Mouse (Mus musculus) heart, embryonic 11.5 days (tissue): Measurements from ENCODE around the gene Ica1. TPM values are rescaled to one million over a fixed set of nuclear protein-coding genes. Genes with fewer than 3 reads are reported as not detected.
A peak's percentile ranks its signal among the peaks of the same experiment; 100 is the strongest.

ENCODE experiments used
- ATAC-seq: fragments of 200-750 bp; cut with Nextera tagmentation; replicated peaks from 2 replicates; pipeline ENCODE4 v1.8.0; 2017; ENCODE audit warnings: moderate library complexity; ENCODE audit not compliant: insufficient number of reproducible peaks, low FRiP score, low TSS enrichment
- H3K27ac ChIP-seq: fragments of 300-500 bp; sonication (generic); 2 replicates; pipeline ENCODE4 v1.5.1; 2014; ENCODE audit warnings: mild to moderate bottlenecking, low read depth, low read length
- H3K27me3 ChIP-seq: fragments of 300-500 bp; sonication (generic); 2 replicates; pipeline ENCODE4 v1.6.1; 2014; ENCODE audit warnings: mild to moderate bottlenecking, low read length, mixed read lengths; ENCODE audit not compliant: control insufficient read depth, insufficient read depth
- H3K36me3 ChIP-seq: fragments of 300-500 bp; sonication (generic); 2 replicates; pipeline ENCODE4 v1.6.1; 2014; ENCODE audit warnings: mild to moderate bottlenecking, low read length, moderate library complexity, mixed read lengths; ENCODE audit not compliant: control insufficient read depth, insufficient read depth
- H3K4me1 ChIP-seq: fragments of 300-500 bp; sonication (generic); 2 replicates; pipeline ENCODE4 v1.6.1; 2014; ENCODE audit warnings: low read length; ENCODE audit not compliant: control insufficient read depth, insufficient read depth
- H3K4me2 ChIP-seq: fragments of 300-500 bp; sonication (generic); 2 replicates; pipeline ENCODE4 v1.6.1; 2014; ENCODE audit warnings: mild to moderate bottlenecking, moderate library complexity
- H3K4me3 ChIP-seq: fragments of 300-500 bp; sonication (generic); 2 replicates; pipeline ENCODE4 v1.5.1; 2014; ENCODE audit warnings: low read depth, low read length
- H3K9ac ChIP-seq: fragments of 300-500 bp; sonication (generic); 2 replicates; pipeline ENCODE4 v1.6.1; 2014; ENCODE audit warnings: mild to moderate bottlenecking, low read depth, low read length, moderate library complexity
- H3K9me3 ChIP-seq: fragments of 300-500 bp; sonication (generic); replicated peaks from 2 replicates; pipeline ENCODE4 v1.6.1; 2016; ENCODE audit warnings: low read length; ENCODE audit not compliant: control insufficient read depth
- WGBS: fragments of 180-500 bp; shearing (Covaris S2); extraction: QIAGEN DNeasy Blood & Tissue Kit; methylation state at CpG from one replicate; pipeline ENCODE4 v1.1.7; 2014; ENCODE audit not compliant: insufficient replicate concordance; 5-methylcytosine and 5-hydroxymethylcytosine counted together
- polyA plus RNA-seq: library from polyadenylated mRNA; unstranded; fragments of >200 nt; fragmentation: Nextera tagmentation; extraction: Ambion mirVana; gene quantifications from 2 replicates; pipeline ENCODE4 v1.2.1, GENCODE M21; 2014

Gene Ica1
- polyA plus RNA-seq, 1 experiment from 2014 or later, result 36.9 TPM

- Histone ChIP-seq H3K9me3 (no peaks in the 10 kb centered on the region), H3K4me3 (no peak overlapping the region), H3K27ac (no peak overlapping the region), H3K4me1 (peaks cover 18% of the 10 kb centered on the region), H3K4me2 (no peak overlapping the region), H3K27me3 (no peaks in the 10 kb centered on the region), H3K9ac (no peak overlapping the region), H3K36me3 (0 out of 2 replicates have a peak, but pooled peaks cover 2% of the 10 kb centered on the region)
- no peak for ATAC-seq
Observed at GRCm38 (mm10) chr6:8736493-8736820, 41.8 kb downstream of the Ica1 start.

DNA sequence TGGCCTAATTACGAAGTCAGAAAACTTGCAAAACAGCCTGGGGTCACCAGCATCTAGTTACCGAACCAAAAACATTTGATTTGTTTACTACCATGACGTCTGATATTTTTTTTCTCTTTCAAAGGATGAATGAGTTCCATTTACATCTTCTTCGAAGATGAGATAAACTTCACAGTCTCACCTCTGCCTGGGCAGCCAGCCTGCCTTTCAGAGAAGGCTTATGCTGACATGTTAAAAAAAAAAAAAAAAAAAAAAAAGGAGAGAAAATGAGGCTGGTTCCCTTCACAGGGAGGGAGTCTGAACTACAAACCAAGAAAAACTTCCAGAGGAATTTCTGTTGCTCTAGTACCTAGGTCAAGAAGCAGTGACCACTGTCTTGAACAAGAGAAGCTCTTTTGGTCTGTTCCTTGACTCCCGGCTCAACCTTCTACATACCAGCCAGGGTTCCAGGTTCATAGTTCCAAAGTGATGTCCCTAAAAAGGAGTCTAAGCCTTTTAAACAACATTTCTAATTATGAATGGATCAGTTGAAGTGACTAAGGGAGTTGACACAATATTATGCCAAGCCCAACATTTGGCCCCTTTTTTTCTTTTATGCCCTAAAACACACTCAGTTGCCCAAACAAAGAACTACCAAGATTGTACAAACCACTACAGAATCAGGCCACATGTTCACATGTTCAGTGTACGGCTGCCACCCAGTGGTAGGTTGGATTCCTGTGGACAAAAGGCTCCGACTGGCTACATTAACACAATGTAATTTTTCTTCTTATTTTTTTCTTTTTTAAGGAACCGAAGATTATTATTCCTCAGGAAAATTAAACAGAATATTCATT lies 42.4 kb downstream of the Ica1 start:
- Histone ChIP-seq H3K4me1 (peaks cover 18% of the 10 kb centered on the region), H3K27ac (no peak overlapping the region), H3K36me3 (0 out of 2 replicates have a peak, but pooled peaks cover 2% of the 10 kb centered on the region), H3K27me3 (no peaks in the 10 kb centered on the region), H3K4me3 (no peak overlapping the region), H3K9ac (no peak overlapping the region), H3K9me3 (no peaks in the 10 kb centered on the region), H3K4me2 (no peak overlapping the region)
- ATAC-seq, result peak; percentile 61; the same call in 1 of the 2 replicates
- WGBS, result 64% methylated on average over 8 of the region's 8 CpGs

GRCm38 (mm10) chr6:8735044-8735443 lies 43.2 kb downstream of the Ica1 start:
- 0 out of 2 replicates have a peak, but pooled peaks cover 2% of the 10 kb centered on the region for H3K36me3 ChIP-seq
- H3K4me3 ChIP-seq, result no peak overlapping the region
- peaks cover 18% of the 10 kb centered on the region for H3K4me1 ChIP-seq
- no peak overlapping the region for H3K27ac ChIP-seq
- H3K27me3 ChIP-seq, result no peaks in the 10 kb centered on the region
- ATAC-seq, result no peak
- no peaks in the 10 kb centered on the region for H3K9me3 ChIP-seq
- no peak overlapping the region for H3K9ac ChIP-seq
- H3K4me2 ChIP-seq, result no peak overlapping the region
- WGBS, result 88% methylated on average over 3 of the region's 3 CpGs

DNA sequence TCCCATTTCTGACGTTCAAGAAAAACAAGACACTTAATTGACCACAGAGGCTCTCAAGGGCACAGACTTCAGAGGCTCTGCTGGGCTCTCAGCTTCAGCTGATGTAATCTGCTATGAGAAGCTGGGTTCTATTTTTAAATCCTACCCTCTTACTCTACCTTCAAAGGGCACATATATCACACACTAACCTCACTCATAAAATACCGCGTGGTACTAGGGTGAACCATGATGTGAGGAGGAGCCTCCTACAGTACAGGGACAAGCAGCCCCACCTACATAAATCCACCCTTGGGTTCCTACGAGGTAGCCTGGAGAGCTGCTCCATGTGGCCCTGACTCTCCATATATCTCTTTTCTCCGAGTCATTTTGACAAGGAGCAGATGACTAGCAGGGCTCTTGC lies 45.8 kb downstream of the Ica1 start:
- H3K4me2 ChIP-seq, result peak overlapping the region; percentile 31
- H3K4me1 ChIP-seq, result peaks cover 18% of the 10 kb centered on the region
- H3K27me3 ChIP-seq, result no peaks in the 10 kb centered on the region
- no peaks in the 10 kb centered on the region for H3K9me3 ChIP-seq
- H3K9ac ChIP-seq, result no peak overlapping the region
- 0 out of 2 replicates have a peak, but pooled peaks cover 2% of the 10 kb centered on the region for H3K36me3 ChIP-seq
- peak; percentile 75 for ATAC-seq
- no peak overlapping the region for H3K4me3 ChIP-seq
- H3K27ac ChIP-seq, result peak overlapping the region; percentile 89
- 27% methylated on average over 5 of the region's 5 CpGs for WGBS

GRCm38 (mm10) chr6:8731656-8732191 lies 46.6 kb downstream of the Ica1 start:
- H3K27ac ChIP-seq, result peak overlapping the region; percentile 89
- peaks cover 18% of the 10 kb centered on the region for H3K4me1 ChIP-seq
- H3K9ac ChIP-seq, result no peak overlapping the region
- ATAC-seq, result no peak
- H3K36me3 ChIP-seq, result no peaks in the 10 kb centered on the region
- 48% methylated on average over 4 of the region's 4 CpGs for WGBS
- H3K4me2 ChIP-seq, result no peak overlapping the region
- H3K27me3 ChIP-seq, result no peaks in the 10 kb centered on the region
- H3K4me3 ChIP-seq, result no peak overlapping the region
- no peaks in the 10 kb centered on the region for H3K9me3 ChIP-seq

GRCm38 (mm10) chr6:8730433-8730832 lies 47.9 kb downstream of the Ica1 start:
- H3K9ac ChIP-seq, result no peak overlapping the region
- H3K4me2 ChIP-seq, result no peak overlapping the region
- 91% methylated on average over 2 of the region's 2 CpGs for WGBS
- no peaks in the 10 kb centered on the region for H3K27me3 ChIP-seq
- no peak overlapping the region for H3K27ac ChIP-seq
- no peak overlapping the region for H3K4me3 ChIP-seq
- ATAC-seq, result no peak
- H3K36me3 ChIP-seq, result no peaks in the 10 kb centered on the region
- H3K9me3 ChIP-seq, result no peaks in the 10 kb centered on the region
- peaks cover 18% of the 10 kb centered on the region for H3K4me1 ChIP-seq

- Histone ChIP-seq H3K9ac (no peak overlapping the region), H3K27ac (no peak overlapping the region), H3K4me2 (no peak overlapping the region), H3K9me3 (no peaks in the 10 kb centered on the region), H3K4me1 (peaks cover 10% of the 10 kb centered on the region), H3K4me3 (no peak overlapping the region), H3K36me3 (no peaks in the 10 kb centered on the region), H3K27me3 (no peaks in the 10 kb centered on the region)
- 89% methylated on average over 8 of the region's 8 CpGs for WGBS
- ATAC-seq, result no peak
Observed at GRCm38 (mm10) chr6:8727806-8728205, 50.5 kb downstream of the Ica1 start.

GRCm38 (mm10) chr6:8725610-8726009 lies 52.7 kb downstream of the Ica1 start:
- H3K4me2 ChIP-seq, result no peak overlapping the region
- no peaks in the 10 kb centered on the region for H3K27me3 ChIP-seq
- no peak overlapping the region for H3K27ac ChIP-seq
- no peaks in the 10 kb centered on the region for H3K36me3 ChIP-seq
- H3K4me1 ChIP-seq, result no peaks in the 10 kb centered on the region
- no peak overlapping the region for H3K4me3 ChIP-seq
- no peak overlapping the region for H3K9ac ChIP-seq
- 82% methylated on average over 1 of the region's 1 CpGs for WGBS
- ATAC-seq, result no peak
- no peaks in the 10 kb centered on the region for H3K9me3 ChIP-seq

DNA sequence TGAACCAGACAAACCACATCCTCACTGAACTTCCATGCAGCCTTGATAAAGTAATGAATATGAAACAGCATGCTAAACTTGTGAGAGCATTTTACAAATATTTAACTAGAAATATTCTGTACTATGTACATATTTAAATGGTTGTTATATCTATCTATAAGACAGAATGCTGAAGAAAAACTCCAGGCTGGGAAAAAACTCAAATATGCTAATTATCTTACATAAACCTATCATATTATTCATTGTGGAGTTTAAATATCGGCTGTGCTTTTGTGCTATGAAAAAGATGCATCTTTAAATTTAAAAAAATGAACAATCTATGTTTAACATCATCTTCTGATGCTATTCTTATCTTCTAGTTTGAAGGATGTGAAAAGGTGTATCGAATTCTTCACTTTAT lies 58.6 kb downstream of the Ica1 start:
- no peak overlapping the region for H3K4me3 ChIP-seq
- WGBS, result 88% methylated on average over 2 of the region's 2 CpGs

More for the DNA sequence above, 58.6 kb downstream of the Ica1 start:
- Histone ChIP-seq H3K4me1 (no peaks in the 10 kb centered on the region), H3K27me3 (no peaks in the 10 kb centered on the region), H3K9ac (no peak overlapping the region), H3K36me3 (no peaks in the 10 kb centered on the region; the same call in 1 of the 2 replicates), H3K4me2 (no peak overlapping the region), H3K27ac (no peak overlapping the region), H3K9me3 (no peaks in the 10 kb centered on the region)
- ATAC-seq, result no peak
